Mouse (Mus musculus): Measurements from ENCODE around the gene Aunip.

DNA sequence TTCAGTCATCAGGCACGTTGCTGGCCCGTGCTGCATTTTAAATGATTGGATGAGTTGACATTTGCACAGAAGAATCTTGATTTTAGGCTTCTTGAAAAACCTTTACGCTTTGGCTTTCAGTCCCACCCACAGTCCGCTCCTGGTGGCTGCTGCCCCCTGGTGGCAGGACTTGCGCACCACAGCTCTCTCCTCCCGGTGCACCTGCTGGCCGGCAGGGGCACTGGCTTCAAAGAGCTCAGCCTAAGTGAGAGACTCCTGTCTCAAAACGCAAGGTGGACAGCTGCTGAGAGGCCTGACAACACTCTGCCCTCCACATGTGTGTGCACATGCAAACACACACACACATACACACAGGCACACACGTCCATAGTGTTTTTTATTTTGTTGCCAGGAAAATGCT, 32.8 kb upstream of the Aunip start:
- TF ChIP-seq CEBPB (IDR thresholded peaks at IDR 0.05; ENCODE audit: insufficient read depth, poor library complexity, severe bottlenecking) (no peak), MAX (IDR thresholded peaks at IDR 0.05; ENCODE audit: low read depth) (no peak)

Data from myocyte (in vitro differentiated cells).